Mouse (Mus musculus) gastrocnemius, adult 2 months (tissue): ENCODE results near the gene Vta1. TPM values are rescaled to one million over a fixed set of nuclear protein-coding genes. Genes with fewer than 3 reads are reported as not detected.

ENCODE experiments used
- DNase-seq: peaks from one replicate; pipeline ENCODE4 v3.0.0; 2022
- H3K27ac ChIP-seq: fragments of 200-600 bp; 2 replicates; pipeline ENCODE4 v1.8.1; 2022; ENCODE audit warnings: mild to moderate bottlenecking
- H3K4me3 ChIP-seq: fragments of 200-600 bp; 2 replicates; pipeline ENCODE4 v1.8.1; 2022; ENCODE audit warnings: mild to moderate bottlenecking, moderate library complexity
- CTCF ChIP-seq: fragments of 200-600 bp; IDR thresholded peaks from 2 replicates; pipeline ENCODE4 v1.8.1; 2022; ENCODE audit warnings: antibody characterized with exemption, mild to moderate bottlenecking, moderate library complexity
- intact Hi-C: fragments of 180-260 bp; cut with DNase I; formaldehyde crosslinking; loops from one replicate; pipeline ENCODE4 v1.15.1; 2025
- long read RNA-seq, 2 experiments: library from polyadenylated mRNA; stranded (forward); transcript quantifications; one replicate each; pipeline ENCODE4 v2.0.0; 2021
- total RNA-seq, 2 experiments: library from RNA; stranded (reverse); gene quantifications; 2 replicates each; pipeline ENCODE4 v1.2.3; 2021

Gene Vta1
- 10 to 100 TPM; 30.0 to 30.1 TPM for total RNA-seq
- long read RNA-seq, experiment 1, transcript Vta1-205 (8 exons, 1,974 nt), result major isoform, 33 of 35 reads
- long read RNA-seq, experiment 1, partial matches to known transcripts, result 1 of 35 reads
- long read RNA-seq, experiment 1, other reads (novel, unspliced or antisense), result 0 of 35 reads
- long read RNA-seq, experiment 2, transcript Vta1-205 (8 exons, 1,974 nt), result major isoform, 29 of 29 reads
- long read RNA-seq, experiment 2, partial matches to known transcripts, result 0 of 29 reads
- long read RNA-seq, experiment 2, other reads (novel, unspliced or antisense), result 0 of 29 reads

DNA sequence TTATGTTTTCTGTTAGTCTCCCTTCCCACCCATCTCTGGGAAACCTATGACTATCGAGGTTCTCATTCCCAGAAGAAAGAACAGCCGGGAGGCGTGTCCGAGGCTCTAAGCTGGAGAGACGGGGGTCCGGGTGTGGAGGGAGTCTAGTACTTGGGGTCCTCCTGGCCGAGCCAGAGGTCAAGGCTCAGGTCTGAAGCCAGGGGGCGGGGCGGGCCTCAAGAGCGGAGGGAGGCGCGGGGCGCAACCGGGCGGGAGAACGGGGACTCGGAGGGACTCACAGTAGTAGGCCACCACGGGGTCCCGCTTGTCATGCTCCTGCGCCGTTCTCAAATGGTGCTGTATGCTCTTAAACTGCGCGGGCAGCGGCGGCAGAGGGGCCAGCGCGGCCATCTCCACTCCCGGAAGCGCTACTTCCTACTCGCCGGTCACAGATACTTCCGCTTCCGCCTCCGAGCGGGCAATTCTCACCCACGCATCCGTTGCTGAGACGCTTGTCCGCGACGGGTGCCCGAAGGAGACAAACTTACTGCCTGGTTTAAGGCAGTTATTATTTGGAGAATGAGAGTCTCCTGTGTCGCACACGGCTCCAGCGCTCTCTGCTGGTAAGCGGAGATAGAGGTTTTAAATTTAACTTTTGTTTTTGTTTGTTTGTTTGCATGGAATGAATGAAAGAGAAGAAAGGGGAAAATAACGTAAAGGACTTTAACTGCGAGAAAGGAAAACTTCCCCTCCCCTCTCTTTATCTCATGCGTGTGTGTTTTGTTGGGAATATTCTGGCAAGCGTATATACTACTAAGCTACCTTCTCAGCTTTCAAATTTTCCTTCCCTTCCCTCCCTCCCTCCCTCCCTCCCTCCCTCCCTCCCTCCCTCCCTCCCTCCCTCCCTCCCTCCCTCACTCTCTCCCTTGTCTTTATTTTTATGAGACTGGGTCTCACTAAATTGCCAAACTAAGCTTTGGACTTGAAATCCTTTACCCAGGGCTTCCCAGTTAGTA, at the start of gene Vta1, which contains the start of gene Nmbr:
TSS of gene Vta1 (minus strand) at position 489 of the 995 bp plus-strand sequence.
TSS of gene Nmbr (plus strand) at position 520 of the 995 bp plus-strand sequence.
- intact Hi-C loops, result loop anchor here (1.0 to 5.0 kb wide), 2 partner anchors 253 to 303 kb away; no protein-coding TSS in a partner anchor
- TF ChIP-seq CTCF, result peak; percentile 87
- peak; percentile 98 for DNase-seq
- peak within 1 kb of the TSS; percentile 84 for H3K4me3 ChIP-seq
- peak within 1 kb of the TSS; percentile 88 for H3K27ac ChIP-seq

GRCm38 (mm10) chr10:14734285-14734684, 28.9 kb upstream of the Vta1 start:
- TF ChIP-seq CTCF, result peak; percentile 52
- no peak overlapping the region for H3K27ac ChIP-seq
- no peak for DNase-seq
- intact Hi-C loops, result no loop called here
- H3K4me3 ChIP-seq, result no peak overlapping the region

DNA sequence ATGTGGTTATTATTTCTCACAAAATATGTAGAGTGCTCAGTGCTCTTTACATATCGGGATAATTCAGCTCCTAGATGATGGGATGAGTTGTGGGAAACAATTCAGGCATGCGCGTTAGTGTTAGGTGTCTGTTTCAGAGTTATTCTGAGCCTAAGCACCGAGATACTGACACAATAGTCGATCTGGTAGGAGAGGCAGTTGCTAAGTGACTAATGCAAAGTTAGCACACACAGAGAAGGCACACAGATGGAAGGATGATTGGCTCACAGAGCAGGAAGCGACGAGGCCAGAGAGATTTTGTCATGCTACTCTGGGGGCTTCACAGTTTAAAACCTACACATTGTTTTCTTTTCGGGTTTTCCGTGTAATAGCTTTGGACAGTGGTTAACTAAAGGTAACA, 20.3 kb upstream of the Vta1 start:
- TF ChIP-seq CTCF, result no peak
- intact Hi-C loops, result no loop called here
- H3K4me3 ChIP-seq, result no peak overlapping the region
- no peak overlapping the region for H3K27ac ChIP-seq
- DNase-seq, result no peak

DNA sequence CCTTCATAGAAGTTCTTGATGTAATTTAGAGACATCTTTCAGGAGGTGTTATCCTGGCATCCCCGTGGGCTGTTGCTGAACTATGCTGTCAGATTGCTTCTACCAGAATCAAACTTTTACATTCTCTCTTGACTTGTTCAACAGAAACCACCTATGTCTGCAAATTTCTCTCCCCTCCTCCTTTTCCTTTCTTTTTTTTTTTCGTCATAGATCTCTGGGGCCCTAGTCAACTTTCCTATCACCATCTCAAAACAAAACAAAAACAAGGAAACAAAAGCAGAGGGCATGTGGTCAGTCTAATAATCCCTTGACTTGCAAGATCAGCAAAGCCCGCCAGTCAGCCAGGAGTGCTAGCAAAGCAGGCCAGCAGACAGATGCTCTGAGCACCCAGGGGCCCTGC, 12.8 kb upstream of the Vta1 start, which contains the start of gene Gje1:
TSS of gene Gje1 (minus strand) at position 101 of the 400 bp plus-strand sequence.
- intact Hi-C loops, result no loop called here
- H3K4me3 ChIP-seq, result no peak within 1 kb of the TSS
- DNase-seq, result no peak
- no peak for TF ChIP-seq CTCF
- no peak within 1 kb of the TSS for H3K27ac ChIP-seq

DNA sequence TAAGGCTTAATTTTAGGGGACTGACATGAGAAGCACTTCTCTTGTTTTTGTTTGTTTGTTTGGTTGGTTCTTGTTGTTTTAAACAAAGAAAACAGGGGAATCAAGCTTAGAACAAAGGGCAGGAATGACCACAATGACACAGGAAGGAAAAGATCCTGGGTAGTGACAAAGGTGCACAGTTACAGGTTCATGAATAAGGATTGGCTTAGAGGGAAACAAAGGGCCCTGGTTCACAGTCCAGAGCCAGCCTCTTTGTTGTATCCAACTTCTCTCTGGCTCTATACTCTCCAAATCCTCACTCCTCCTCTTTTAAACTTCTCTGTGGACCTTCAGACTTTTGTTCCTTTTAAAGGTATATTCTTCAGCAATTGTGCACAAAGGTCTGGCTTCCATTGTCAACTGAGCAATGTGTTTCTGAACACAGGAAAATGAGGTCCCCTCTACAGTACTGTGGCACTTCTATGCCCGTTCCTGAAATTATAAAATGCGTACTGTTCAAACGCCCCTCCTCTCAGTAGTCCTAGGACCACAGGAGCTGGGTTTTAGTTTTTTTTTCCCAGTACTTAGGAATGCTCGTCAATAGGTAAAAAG, 1.4 kb downstream of the Vta1 start:
- no peak for TF ChIP-seq CTCF
- H3K27ac ChIP-seq, result no peak overlapping the region
- H3K4me3 ChIP-seq, result peak overlapping the region; percentile 84
- intact Hi-C loops, result no loop called here
- DNase-seq, result no peak

DNA sequence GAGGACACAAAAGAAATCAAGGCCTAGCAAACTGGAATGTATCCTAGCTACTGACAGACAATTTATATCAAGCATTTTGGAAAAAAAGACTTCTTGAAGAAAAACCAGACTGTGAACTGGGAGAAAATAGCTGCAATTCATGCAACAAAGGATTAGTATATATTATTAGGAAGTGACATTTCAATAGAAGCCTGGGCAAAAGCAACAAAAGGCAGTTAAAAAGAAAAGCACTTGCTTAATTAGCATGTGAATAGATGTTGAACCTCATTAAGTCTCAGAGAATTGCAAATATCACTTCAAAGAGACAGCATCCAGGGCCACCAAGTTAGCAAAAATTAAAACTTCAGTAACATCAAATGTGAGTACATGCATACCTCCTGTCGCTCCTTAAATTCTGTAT, 2.1 kb downstream of the Vta1 start:
- no peak for DNase-seq
- intact Hi-C loops, result no loop called here
- Histone ChIP-seq H3K27ac (no peak overlapping the region), H3K4me3 (no peak overlapping the region)
- no peak for TF ChIP-seq CTCF

DNA sequence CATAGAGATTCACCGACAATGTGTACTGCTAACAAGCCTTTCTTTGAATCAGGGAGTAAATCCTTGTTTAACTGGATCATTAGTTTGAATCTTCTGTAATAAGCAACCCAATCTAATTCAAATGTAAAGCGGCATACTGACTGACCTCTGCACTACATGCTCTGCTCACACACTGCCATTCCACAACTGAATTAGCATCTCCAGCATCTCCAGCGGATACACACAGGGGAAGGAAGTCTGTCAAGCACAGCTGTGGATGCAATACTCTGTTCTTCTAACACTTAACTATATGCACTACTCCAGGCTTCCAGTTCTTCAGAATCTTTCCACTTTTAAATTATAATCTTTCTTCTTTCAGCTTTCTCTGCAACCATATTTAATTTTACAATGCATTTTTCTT, 15.0 kb downstream of the Vta1 start:
- no peak for DNase-seq
- no peak overlapping the region for H3K27ac ChIP-seq
- H3K4me3 ChIP-seq, result no peak overlapping the region
- intact Hi-C loops, result no loop called here
- TF ChIP-seq CTCF, result no peak

- no peak for DNase-seq
- no peak overlapping the region for H3K27ac ChIP-seq
- H3K4me3 ChIP-seq, result no peak overlapping the region
- TF ChIP-seq CTCF, result no peak
- intact Hi-C loops, result no loop called here
These were observed 16.4 kb downstream of the Vta1 start for GRCm38 (mm10) chr10:14688785-14689442.

GRCm38 (mm10) chr10:14685663-14686062, 19.7 kb downstream of the Vta1 start:
- intact Hi-C loops, result no loop called here
- DNase-seq, result no peak
- Histone ChIP-seq H3K27ac (no peak overlapping the region), H3K4me3 (no peak overlapping the region)
- TF ChIP-seq CTCF, result peak; percentile 19; the same call in 1 of the 2 replicates

DNA sequence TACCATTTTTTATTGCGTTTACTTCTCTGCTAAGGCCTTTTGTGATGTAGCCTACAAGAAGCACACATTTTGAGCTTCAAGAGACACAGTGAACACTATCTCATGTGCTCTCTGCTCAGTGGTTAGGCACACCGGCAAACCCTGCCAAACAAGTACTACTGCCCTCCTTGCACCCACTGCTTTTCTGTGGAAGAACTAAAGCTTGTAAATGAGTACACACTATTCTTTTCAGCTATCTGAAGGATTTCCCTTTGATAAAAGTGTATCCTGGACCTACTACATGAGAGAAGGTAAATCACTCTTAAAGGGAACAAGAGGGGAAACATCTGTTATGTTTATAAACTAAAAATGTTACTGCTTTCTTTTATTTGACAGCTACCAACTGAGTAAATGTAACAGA, 39.2 kb downstream of the Vta1 start:
- Histone ChIP-seq H3K4me3 (no peak overlapping the region), H3K27ac (no peak overlapping the region)
- no peak for TF ChIP-seq CTCF
- DNase-seq, result no peak
- intact Hi-C loops, result no loop called here

- no peak overlapping the region for H3K27ac ChIP-seq
- DNase-seq, result peak; percentile 18
- no peak for TF ChIP-seq CTCF
- intact Hi-C loops, result no loop called here
- H3K4me3 ChIP-seq, result no peak overlapping the region
These were observed 44.5 kb downstream of the Vta1 start for GRCm38 (mm10) chr10:14660875-14661274.

DNA sequence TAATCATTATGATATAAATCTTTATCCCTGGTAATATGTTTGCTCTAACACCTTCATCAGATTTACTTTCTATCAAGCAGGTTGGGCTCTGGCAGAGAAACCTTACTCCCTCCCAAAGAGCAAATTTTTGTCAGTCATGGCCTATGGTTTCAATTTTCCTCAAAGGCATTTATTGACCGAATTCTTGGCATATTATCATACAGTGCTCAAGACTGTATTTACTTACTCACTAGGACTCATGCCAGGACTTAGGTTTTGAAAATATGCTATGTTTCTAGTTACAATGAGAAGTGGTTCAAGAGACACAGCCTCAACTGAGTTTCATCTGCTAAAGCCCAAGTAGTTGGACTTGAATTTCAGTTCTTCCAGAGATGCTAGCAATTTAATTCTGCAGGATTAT, 65.7 kb downstream of the Vta1 start:
- no peak for TF ChIP-seq CTCF
- no peak for DNase-seq
- intact Hi-C loops, result no loop called here
- Histone ChIP-seq H3K4me3 (no peak overlapping the region), H3K27ac (no peak overlapping the region)
